Mouse (Mus musculus) induced T-regulatory cell, adult 2 months (primary cell): ENCODE results near the gene Clcn5.

Source experiments
- DNase-seq: peaks from one replicate; pipeline ENCODE4 v3.0.0-alpha.2; 2012; ENCODE audit warnings: low read depth

Clcn5 gene

DNA sequence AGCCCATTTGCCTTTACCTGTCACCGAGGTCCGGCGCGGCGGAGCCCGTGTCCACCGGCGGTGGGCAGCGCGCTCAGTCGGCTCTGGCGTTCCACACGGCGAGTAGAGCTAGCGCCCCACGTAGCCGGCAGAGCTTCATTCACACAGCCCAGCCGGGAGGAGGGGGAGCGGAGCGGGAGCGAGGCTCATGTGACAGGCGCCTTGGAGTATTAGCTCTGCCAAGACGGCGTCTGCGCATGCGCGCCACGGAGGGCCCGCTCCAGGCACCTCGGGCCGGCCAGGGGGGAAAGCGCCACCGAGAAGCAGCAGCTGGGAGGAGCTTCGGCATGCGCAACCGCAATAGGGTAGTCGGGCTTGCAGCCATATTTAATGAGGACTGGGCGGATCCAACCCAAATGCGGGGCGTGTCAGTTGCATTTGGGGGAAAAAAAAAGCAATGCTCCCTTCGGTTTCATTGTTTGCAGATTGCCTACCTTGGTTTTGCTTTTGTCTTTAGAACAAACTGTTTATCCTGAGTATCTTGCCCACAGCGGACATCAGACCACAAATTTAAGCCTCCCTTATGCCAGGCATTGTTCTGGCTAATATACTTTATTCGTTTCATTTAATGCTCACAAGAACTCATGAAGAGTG lies at the start of gene Clcn5:
Clcn5 (minus strand) TSS at position 270 of the 633 bp plus-strand sequence.
- DNase-seq, result peak; percentile 93

DNA sequence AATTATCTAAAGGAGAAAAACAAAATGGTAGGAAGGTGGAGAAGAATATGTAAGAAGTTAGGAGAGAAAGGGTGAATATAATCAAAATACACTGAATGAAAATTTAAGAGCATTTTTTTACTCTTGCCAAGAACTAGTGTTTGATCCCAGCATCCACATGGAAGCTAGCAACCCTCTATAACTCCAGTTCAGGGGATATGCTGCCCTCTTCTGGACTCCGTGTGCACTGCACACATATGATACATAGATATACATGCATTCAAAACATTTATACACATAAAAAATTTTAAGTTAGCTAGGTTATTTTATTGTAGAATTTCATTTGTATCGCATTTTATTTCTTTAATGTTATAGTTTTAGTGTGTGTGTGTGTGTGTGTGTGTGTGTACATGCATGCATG lies 6.3 kb upstream of the Clcn5 start:
- peak; percentile 56 for DNase-seq

DNA sequence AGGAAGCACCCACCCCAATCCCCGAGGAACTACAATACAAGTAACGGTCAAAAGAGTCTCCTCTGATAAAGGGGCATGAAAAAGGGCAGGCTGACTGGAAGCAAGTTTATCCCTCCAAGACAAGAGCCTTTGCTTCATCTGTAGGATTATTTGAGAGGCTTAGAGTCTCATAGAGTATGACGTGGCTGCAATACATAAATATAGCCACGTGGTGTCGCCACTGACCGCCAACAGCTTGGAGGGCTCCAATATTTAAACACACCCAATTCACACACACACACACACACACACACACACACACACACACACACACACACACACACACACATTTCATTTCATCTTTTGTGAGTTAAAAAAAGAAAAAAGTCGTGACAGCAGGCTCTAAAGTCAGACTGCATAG lies 3.1 kb upstream of the Clcn5 start:
- peak; percentile 76 for DNase-seq

DNA sequence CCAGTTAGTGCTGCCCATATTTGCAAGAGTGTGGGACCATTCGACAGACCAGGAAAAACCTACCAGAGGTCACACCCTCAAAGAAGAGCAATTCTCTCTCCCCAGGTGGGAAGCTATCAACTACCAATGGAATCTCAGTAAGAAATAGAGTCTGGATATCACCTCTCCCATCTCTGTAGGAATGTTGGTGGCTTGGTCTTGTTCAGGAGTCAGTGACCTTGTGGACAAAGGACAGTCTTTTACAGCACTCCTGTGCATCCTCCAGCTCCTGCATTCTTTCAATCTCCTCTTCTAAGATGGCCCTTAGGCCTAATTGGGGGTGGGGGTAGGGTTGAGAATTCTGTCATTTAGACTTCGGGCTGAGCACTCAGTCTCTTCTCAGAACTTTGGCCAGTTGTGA lies 1.4 kb upstream of the Clcn5 start:
- no peak for DNase-seq

DNA sequence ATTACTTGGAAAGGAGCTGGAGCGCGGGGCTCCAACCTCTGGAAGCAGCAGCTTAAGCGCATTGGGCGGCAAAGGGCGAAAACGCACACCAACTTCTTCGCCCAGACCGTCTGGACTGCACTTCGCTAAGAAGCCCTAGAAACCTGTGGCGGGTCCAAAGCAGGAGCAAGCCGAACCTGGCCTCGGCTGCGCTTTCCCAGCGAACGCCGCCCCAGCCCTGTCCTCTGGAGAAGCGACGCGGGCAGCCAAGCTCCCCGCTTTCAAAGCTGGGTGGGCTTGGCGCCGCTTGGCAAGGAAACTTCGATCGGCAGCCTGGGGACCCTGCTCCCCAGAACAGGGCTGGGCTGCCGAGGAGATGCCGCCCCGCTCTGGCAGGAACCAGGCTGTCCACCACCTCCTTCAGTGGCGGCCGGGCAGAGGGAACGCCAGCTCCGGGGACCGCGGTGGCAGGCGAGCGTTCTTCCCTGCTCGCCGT lies 570 bp downstream of the Clcn5 start:
- no peak for DNase-seq

DNA sequence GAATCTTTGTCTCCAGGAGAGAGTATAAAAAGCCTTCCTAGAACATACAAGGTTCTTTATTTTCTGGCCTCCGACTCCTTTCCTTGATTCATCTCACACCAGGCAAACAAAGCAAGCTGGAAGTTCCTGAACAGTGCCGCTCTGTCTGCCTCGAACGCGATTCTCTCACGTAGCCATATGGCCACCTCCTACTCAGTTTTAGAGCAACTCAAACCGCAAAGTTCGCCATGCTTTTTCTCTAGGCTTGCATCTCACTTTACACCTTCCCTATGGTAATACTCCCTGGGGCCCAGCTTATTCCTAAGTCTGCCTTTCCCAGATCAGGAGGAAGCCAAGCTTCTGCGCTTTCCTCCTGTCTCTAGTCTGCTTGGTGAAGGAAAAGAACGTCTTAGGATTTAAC lies 4.0 kb downstream of the Clcn5 start:
- no peak for DNase-seq

DNA sequence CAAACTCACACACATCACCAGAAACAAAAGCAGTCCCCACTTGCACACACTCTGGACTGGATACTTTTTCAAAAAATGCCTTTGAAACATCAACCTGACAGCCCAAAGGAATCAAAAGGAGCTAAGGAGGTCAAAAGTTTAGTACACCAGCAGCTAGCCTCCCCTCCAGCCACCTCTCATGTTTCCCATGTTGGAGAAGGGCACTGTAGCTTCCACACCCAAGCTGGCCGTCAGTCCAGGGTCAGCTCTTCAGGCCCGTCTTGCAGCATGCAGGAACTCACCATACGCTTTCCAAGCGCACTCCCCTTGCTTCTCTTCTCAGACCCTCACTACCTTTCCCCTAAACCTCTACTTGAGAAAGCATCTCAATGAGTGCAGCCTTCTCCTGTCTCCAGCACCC lies 4.5 kb downstream of the Clcn5 start:
- no peak for DNase-seq

DNA sequence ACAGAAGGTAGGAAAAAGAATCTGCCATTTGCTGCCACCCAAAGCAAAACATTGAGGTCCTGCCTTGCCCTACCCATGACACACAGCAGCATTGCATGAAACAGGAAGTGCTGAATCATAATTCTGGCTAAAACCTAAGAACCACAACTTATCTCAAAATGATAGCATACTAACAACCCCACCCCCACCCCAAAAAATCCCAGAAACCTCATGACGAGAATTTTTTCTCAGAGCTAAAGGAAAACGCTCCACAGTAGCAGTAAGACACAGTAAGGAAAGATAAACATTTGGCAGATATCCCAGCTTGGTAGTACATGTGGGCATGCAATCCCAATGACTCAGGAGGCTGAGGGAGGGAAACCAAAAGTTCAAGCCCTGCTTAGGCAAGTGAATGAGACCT lies 10.9 kb downstream of the Clcn5 start:
- DNase-seq, result peak; percentile 68

DNA sequence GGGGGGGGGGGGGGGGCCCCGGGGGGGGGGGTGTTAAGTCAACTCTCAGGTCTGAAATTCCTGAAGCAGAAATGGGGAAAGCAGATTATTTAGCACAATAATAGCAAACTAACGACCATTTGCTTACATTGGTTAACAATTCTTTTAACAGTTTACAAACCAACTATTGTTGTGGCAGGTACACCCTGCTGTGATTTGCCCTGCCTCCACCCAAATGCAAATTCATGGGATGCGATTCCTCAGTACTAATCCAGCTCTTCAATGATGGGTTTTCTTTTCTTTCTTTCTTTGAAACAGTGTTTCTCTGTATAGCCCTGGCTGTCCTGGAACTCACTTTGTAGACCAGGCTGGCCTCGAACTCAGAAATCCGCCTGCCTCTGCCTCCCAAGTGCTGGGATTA lies 12.3 kb downstream of the Clcn5 start:
- DNase-seq, result no peak

DNA sequence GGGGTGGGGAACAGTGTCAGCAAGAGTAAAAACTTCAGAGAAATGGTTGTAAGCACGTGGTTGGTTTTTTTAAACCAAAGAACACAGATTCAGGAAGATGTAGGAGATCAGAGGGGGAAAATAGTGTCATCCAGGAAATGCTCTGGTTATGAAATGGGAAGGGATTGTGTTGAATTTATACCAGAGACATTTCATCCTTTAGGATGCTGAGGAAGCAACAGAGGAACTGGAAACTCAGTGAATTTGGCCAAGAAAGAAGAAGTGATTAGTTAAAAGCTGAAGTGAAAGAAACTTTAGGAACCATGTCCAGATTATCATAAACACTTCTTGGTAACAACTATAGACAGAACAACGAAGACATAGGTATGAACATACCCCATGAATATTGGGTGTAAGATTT lies 26.2 kb downstream of the Clcn5 start:
- no peak for DNase-seq

DNA sequence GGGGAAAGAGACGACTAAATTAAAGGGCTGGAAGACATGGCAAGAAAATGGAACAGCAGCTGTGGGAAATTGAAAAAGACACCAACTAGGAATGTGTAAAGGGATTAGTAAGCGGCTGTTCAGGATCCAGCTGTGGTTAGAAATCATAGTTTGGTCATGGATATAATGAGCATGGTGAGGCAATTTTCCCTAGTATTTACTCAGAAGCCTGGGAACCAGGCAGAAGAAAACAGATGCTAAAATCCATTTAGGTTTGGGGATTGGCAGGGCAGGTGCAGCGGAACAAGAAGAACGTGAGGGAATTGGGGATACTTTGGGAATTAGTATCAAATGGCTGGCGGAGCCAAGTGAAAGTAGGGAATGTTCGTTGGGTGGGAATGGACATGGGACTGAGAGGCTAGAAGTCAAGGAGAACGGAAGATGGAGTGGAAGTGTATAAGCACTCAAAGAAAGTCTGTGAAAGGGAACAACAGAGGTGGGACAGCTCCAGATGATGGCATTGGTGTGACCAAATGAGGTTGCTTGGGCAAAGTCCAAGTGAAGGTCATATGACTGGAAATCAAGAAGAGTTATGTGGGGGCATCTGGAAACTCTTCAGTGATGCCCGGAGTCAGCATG lies 26.9 kb downstream of the Clcn5 start:
- no peak for DNase-seq

DNA sequence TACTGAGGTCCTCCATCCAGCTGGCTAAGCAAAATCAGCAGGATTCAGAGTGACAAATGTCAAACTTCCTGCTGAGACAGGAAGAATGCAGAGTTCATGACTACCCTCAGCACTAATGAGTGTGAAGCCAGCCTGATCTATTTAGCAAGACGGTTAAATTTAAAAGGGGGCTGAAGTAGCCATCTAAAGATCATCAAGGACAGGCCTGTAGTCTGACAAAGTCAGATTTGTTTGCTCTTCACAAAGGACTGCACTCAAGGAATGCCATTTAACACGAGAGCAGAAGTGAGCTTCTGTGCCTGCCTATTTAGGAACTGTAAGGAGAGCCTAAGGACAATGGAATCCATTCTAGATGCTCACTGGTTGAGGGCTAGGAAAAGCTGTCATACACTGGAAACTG lies 30.2 kb downstream of the Clcn5 start:
- no peak for DNase-seq

DNA sequence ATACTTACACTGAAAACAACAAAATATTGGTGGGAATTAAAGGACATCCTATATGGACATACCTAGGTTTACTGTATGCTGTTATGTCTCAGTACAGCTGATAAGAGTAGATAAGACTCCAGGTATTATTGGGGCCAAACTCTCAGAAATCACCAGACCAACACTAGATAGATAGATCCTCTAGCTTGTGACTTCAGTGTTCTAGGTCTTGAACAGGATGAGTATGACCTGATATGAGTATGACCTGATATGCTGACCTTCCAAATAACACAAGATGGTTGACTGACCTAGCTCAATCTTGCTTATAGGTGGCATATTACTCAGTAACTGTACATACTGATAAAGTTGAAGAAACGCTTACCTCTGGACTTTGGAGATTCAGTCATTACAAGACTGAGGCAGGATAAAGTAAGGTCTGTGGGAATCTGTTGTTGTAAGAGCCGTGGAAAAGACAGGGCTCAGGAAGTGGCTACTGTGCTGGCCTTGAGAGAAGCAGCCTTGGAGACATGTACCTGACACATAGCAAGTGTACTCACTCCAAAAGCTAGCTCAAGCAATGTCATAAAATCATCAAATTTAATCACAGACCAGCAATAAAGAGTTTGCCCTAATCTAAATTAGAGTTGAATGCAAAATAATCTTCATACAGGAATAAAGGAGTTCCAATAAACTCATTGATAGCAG lies 32.0 kb downstream of the Clcn5 start:
- DNase-seq, result no peak

DNA sequence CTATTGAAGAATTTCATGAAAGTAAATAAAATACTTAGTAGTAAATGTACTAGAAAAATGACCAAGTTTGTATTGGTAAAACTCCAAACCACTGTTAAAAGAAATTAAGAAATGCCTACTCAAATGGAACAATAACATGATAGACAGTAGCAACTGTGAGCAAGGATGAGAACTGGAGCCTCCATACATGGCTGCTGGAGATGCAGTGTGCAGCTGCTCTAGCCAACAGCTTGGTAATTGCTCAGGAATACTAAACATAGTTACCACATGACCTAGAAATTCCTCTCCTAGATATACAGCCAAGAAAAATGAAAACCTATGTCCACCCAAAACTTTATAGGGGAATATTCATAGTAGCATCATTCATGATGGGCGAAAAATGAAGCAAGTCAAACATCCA lies 36.5 kb downstream of the Clcn5 start:
- no peak for DNase-seq

DNA sequence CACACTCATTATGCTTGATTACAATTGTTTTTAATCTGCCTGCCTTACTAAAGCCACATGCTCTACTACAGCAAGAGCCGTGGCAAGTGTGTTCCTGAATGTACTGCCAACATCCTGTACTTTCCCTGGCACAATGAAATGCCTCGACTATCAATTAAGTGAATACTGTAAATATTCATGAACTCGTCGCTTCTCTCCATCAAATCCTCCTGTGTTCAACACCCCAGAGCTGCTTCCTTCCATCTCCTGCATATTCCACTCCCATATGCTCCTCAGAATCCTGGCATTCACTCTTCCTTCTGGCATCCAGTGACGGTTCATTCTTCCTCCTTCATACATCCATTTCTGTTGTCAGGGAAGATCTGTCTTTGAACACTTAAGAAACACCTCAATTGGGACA lies 39.4 kb downstream of the Clcn5 start:
- no peak for DNase-seq

DNA sequence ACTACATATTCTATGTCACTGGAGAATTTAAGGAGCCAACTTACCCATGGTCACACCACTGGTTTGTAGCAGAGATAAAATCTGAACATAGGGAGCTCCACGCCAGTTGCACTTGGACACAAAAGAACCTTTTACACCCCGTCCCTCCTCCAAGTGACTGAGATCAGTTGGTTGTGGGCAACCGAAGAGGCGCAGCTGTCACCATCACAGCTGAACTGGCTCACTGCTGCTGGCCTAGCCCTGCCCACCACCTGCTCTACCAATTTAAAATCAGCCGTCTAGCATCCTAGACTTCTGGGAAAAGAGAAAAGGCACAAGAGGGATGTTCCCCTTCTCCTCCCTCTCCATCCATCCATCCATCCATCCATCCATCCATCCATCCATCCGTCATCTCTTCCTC lies 42.6 kb downstream of the Clcn5 start:
- DNase-seq, result no peak

DNA sequence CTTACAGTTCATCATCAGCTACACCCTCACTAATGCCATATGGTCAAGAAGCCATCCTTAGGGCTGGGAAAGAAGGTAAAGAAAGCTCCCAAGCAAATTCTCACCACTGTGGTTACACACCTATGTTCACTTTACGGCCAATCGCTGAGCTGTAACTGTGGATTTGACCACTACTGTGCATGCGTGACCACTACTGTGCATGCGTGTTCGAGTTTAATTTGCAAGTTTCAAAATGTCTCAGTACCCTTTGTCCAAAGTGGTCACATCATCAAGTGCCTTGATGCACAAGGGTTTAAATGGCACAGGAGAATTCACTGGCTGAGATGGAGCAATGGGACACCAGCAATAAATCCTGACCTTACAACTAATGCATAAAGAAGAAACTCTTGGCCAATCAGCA lies 58.0 kb downstream of the Clcn5 start:
- no peak for DNase-seq

DNA sequence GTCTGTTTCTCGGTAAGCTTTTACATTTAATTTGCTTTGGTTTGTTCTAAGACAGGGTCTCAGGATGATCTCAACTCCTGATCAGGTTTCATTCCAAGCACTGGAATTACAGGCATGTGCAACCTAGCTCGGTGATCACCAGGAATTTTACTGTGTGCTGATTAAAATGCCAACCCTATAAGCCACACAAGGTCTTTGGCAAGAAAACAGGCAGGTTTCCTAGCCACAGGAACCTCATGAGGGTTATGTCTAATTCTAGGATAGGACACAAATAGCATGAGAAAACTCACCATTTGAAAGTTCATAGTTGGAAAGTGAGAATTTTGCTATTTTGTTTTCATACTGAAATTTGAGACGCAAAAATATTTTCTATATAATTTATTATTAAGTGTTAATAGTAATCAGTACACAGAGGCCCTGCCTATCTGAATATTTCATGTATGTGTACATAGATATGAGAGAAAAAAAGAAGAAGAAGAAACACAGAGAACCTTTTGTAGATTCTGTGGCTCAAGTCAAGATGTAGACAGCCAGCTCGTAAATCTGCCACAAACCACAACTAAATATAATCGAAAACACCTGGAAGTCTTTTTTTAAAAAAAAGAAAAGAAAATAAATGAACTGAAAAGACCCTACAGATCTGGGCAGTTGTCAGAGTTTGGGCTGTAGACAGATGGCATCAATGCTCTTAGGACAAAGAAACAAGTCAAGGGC lies 58.6 kb downstream of the Clcn5 start:
- no peak for DNase-seq

DNA sequence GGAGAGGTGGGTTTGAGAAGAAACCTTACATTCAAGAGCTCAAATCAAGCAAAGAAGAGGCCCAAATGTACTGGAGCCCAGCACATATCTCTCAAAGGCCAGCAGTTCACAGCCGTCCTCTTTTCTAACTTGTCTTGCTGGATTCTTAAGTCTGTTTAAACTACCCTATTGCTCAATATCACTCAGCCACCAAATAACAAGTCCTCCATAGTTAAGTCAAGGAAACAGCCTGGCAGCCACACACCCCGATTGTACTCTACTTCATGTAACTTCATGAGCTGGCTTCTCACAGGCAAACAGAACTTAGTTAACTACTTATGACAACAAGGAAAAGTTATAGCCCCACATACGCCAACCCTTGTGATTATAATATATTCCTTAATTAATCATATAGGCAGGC lies 59.4 kb downstream of the Clcn5 start:
- no peak for DNase-seq

DNA sequence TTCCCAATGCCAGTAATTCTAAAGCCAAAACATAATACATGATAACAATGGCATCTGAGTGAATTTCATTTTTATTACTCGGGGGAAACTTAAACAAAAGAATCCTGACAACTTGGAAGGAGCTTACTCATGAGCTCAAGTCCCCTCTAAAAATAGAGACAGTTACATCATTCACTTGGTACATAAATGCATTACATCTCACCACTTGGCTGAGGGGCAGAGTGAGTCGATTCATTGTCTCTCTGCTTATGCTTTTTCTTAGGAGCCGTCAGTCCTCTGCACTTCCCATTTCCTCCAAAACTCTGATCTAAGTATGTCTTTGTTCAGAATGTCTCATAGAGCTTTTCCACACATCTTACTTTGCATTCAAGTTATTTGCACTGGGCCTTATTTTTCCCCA lies 63.1 kb downstream of the Clcn5 start:
- no peak for DNase-seq

DNA sequence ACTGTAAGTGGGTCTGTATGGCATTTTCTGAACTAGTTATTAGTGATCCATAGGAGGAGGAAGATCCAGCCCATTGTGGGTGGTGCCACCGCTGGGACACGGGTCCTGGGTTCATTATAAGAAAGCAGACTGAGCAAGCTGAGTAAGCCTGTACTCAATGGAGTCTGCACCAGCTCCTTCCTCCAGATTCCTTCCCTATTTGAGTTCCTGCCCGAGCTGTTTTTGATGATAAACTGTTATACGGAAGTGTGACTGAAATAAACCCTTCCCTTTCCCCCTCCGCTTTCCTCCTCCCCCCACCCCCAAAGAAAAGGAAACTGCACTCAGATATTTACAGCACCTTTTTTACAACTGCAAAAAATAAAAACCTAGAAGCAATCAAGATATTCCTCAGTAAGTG lies 115.1 kb downstream of the Clcn5 start:
- DNase-seq, result no peak

DNA sequence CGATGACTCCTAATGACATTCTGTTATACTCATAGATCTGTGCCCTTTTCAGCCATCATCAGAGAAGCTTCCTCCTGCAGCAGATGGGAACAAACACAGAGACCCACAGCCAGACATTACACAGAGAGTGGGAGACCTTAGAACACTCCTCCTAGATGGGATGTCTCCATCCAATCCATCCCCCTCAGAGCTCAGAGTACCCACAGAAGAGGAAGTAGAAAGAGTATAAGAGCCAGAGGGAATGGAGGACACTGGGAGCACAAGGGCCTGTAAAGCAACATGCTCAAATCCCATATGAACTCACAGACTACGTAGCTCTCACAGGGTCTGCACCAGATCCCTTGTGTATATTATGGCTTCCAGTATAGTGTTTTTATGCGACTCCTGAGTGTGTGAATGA lies 115.6 kb downstream of the Clcn5 start:
- no peak for DNase-seq

DNA sequence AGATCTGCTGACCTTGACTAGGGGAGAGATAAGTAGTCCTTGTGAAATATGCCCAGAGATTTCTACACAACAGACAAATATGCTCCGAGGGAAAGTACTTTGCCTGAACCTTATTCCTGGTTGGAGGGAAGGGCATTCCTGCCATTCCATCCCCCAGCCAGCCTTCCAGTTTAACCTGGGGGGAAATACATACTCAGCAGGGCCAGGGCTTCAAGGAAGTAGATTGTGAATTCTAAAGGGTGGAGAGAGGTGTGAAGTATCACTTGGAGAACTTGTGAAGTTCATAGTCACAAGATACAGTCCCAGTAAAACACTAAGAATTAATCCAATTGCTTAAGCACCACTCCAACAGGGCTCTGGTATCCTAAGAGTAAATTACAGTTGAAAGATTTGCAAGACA lies 121.3 kb downstream of the Clcn5 start:
- DNase-seq, result no peak
